Mouse (Mus musculus) testis, adult 2 months (tissue): ENCODE results near the gene Cenpu. TPM values are rescaled to one million over a fixed set of nuclear protein-coding genes. Genes with fewer than 3 reads are reported as not detected.

Experiments used
- H3K27ac ChIP-seq: fragments of 200-500 bp; 2 replicates; pipeline ENCODE4 v1.5.1; 2012; ENCODE audit warnings: low read depth, low read length; ENCODE audit not compliant: control insufficient read depth, insufficient read depth
- H3K27me3 ChIP-seq: fragments of 200-500 bp; 2 replicates; pipeline ENCODE4 v1.6.1; 2012; ENCODE audit warnings: mild to moderate bottlenecking, low read length, moderate library complexity; ENCODE audit not compliant: control insufficient read depth, insufficient read depth
- H3K36me3 ChIP-seq: fragments of 200-500 bp; 2 replicates; pipeline ENCODE4 v1.6.1; 2012; ENCODE audit warnings: mild to moderate bottlenecking, low read length; ENCODE audit not compliant: control insufficient read depth, insufficient read depth
- H3K4me1 ChIP-seq: fragments of 200-500 bp; 2 replicates; pipeline ENCODE4 v1.6.1; 2012; ENCODE audit warnings: low read length; ENCODE audit not compliant: control insufficient read depth, insufficient read depth
- H3K4me3 ChIP-seq: fragments of 200-500 bp; 2 replicates; pipeline ENCODE4 v1.5.1; 2012; ENCODE audit warnings: low read depth, mild to moderate bottlenecking, low read length, moderate library complexity, mixed read lengths; ENCODE audit not compliant: control insufficient read depth
- CTCF ChIP-seq: fragments of 200-500 bp; IDR thresholded peaks from 2 replicates; pipeline ENCODE4 v1.5.1; 2012; ENCODE audit warnings: low read depth, mild to moderate bottlenecking, inconsistent platforms, low read length, moderate library complexity; ENCODE audit not compliant: control insufficient read depth, insufficient read depth, insufficient replicate concordance
- POLR2A ChIP-seq: fragments of 200-500 bp; IDR thresholded peaks from 2 replicates; pipeline ENCODE4 v1.6.1; 2012; ENCODE audit warnings: low read depth, mild to moderate bottlenecking, inconsistent platforms, low read length, moderate library complexity; ENCODE audit not compliant: control insufficient read depth
- polyA plus RNA-seq: library from polyadenylated mRNA; depleted of rRNA; stranded (reverse); fragments of >200 nt; gene quantifications from 2 replicates; pipeline ENCODE4 v1.2.3, GENCODE M21; 2012

The Cenpu gene
- polyA plus RNA-seq, 1 experiment = 36.9 TPM

- Histone ChIP-seq H3K27ac (no peak overlapping the region), H3K4me3 (no peak overlapping the region)
- TF ChIP-seq CTCF (no peak), POLR2A (no peak)
Observed at GRCm38 (mm10) chr8:46533926-46534325, 17.9 kb upstream of the Cenpu start.

GRCm38 (mm10) chr8:46539701-46540100, 12.1 kb upstream of the Cenpu start:
- Histone ChIP-seq H3K4me1 (no peaks in the 10 kb centered on the region), H3K4me3 (no peak overlapping the region), H3K36me3 (no peaks in the 10 kb centered on the region), H3K27me3 (no peaks in the 10 kb centered on the region), H3K27ac (no peak overlapping the region)
- no peak for TF ChIP-seq CTCF
- TF ChIP-seq POLR2A = no peak

More at GRCm38 (mm10) chr8:46533926-46534325, 17.9 kb upstream of the Cenpu start:
- H3K27me3 ChIP-seq = no peaks in the 10 kb centered on the region
- H3K4me1 ChIP-seq = no peaks in the 10 kb centered on the region
- H3K36me3 ChIP-seq = no peaks in the 10 kb centered on the region

- H3K4me3 ChIP-seq = no peak overlapping the region
- no peak overlapping the region for H3K27ac ChIP-seq
- H3K4me1 ChIP-seq = no peaks in the 10 kb centered on the region
- no peak for TF ChIP-seq CTCF
- TF ChIP-seq POLR2A = no peak
- H3K27me3 ChIP-seq = no peaks in the 10 kb centered on the region
- H3K36me3 ChIP-seq = no peaks in the 10 kb centered on the region
Observed at GRCm38 (mm10) chr8:46543191-46543590, 8.6 kb upstream of the Cenpu start.

DNA sequence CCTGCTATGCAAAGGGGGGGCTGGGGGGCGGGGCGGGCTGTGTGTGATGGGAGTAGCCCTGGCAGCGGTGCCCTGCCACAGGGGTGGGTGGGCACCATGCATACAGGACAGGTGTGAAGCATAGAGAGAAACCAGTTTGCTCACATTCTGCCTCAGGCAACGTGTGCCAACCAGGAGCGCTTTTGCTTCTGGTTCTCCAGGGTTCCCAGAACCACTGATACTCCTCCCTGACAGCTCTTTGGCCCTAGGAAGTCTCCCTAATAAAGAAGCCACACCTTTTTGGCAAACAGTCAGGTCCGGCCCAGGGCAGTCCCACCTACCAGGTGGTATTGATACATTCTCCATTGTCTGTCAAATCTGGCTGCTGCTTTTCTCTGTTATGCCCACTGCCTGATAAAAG, 8.2 kb upstream of the Cenpu start:
- H3K27me3 ChIP-seq = no peaks in the 10 kb centered on the region
- H3K36me3 ChIP-seq = no peaks in the 10 kb centered on the region
- H3K4me3 ChIP-seq = no peak overlapping the region
- no peaks in the 10 kb centered on the region for H3K4me1 ChIP-seq
- no peak for TF ChIP-seq CTCF
- no peak for TF ChIP-seq POLR2A
- H3K27ac ChIP-seq = no peak overlapping the region

GRCm38 (mm10) chr8:46545854-46546253, 6.0 kb upstream of the Cenpu start:
- Histone ChIP-seq H3K4me3 (no peak overlapping the region), H3K36me3 (no peaks in the 10 kb centered on the region), H3K4me1 (no peaks in the 10 kb centered on the region), H3K27ac (no peak overlapping the region), H3K27me3 (no peaks in the 10 kb centered on the region)
- no peak for TF ChIP-seq POLR2A
- TF ChIP-seq CTCF = no peak

GRCm38 (mm10) chr8:46546431-46547176, 5.2 kb upstream of the Cenpu start:
- TF ChIP-seq POLR2A (no peak), CTCF (no peak)
- H3K4me1 ChIP-seq = no peaks in the 10 kb centered on the region
- H3K36me3 ChIP-seq = no peaks in the 10 kb centered on the region
- no peaks in the 10 kb centered on the region for H3K27me3 ChIP-seq
- H3K27ac ChIP-seq = no peak overlapping the region
- no peak overlapping the region for H3K4me3 ChIP-seq

GRCm38 (mm10) chr8:46547245-46547644, 4.6 kb upstream of the Cenpu start:
- H3K4me3 ChIP-seq = no peak overlapping the region
- TF ChIP-seq POLR2A = no peak
- TF ChIP-seq CTCF = no peak
- H3K4me1 ChIP-seq = no peaks in the 10 kb centered on the region
- H3K36me3 ChIP-seq = no peaks in the 10 kb centered on the region
- no peaks in the 10 kb centered on the region for H3K27me3 ChIP-seq
- no peak overlapping the region for H3K27ac ChIP-seq

- no peaks in the 10 kb centered on the region for H3K36me3 ChIP-seq
- no peaks in the 10 kb centered on the region for H3K27me3 ChIP-seq
- TF ChIP-seq POLR2A (no peak), CTCF (no peak)
- H3K4me3 ChIP-seq = no peak overlapping the region
- peaks cover 4% of the 10 kb centered on the region for H3K4me1 ChIP-seq
- H3K27ac ChIP-seq = no peak overlapping the region
Observed at GRCm38 (mm10) chr8:46550058-46550457, 1.8 kb upstream of the Cenpu start.
